Mouse (Mus musculus) CH12.LX (cell line): Measurements from ENCODE around the gene Ppp1r35. TPM values are rescaled to one million over a fixed set of nuclear protein-coding genes. Genes with fewer than 3 reads are reported as not detected.

Experiments used
- DNase-seq: peaks from one replicate; pipeline ENCODE4 v3.0.0-alpha.2; 2013; ENCODE audit errors: extremely low read depth
- H3K27ac ChIP-seq: 2 replicates; pipeline ENCODE4 v1.5.1; 2012; ENCODE audit warnings: low read depth, mild to moderate bottlenecking, control low read depth, moderate library complexity; ENCODE audit not compliant: insufficient read depth
- H3K27me3 ChIP-seq: replicated peaks from 2 replicates; pipeline ENCODE3; 2012; ENCODE audit warnings: inconsistent platforms
- H3K36me3 ChIP-seq, 2 experiments: replicated peaks in 1 of 2; 2 replicates each; pipeline versions ENCODE3 to v1.6.1; 2012; ENCODE audit warnings: inconsistent platforms in 1 of 2, low read length in 1 of 2, mild to moderate bottlenecking in 1 of 2, mixed read lengths in 1 of 2, moderate library complexity in 1 of 2; ENCODE audit not compliant: control insufficient read depth in 1 of 2, insufficient read depth in 1 of 2
- H3K4me1 ChIP-seq, 2 experiments: 2 replicates each; pipeline ENCODE4 v1.6.1; 2012; ENCODE audit warnings: inconsistent platforms in 1 of 2, moderate library complexity in 1 of 2; ENCODE audit not compliant: insufficient read depth in 2 of 2, control insufficient read depth in 1 of 2
- H3K4me2 ChIP-seq: 2 replicates; pipeline ENCODE4 v1.6.1; 2012; ENCODE audit warnings: low read depth, mild to moderate bottlenecking, control low read depth; ENCODE audit not compliant: poor library complexity, insufficient read depth, severe bottlenecking
- H3K4me3 ChIP-seq, 3 experiments: fragments of 150-350 bp in 1 of 3; sonication (generic) in 1 of 3; replicated peaks in 1 of 3; 2 replicates each; pipeline versions ENCODE3 to v1.5.1; 2011 to 2012; ENCODE audit warnings: low read depth in 2 of 3, low read length in 2 of 3, mild to moderate bottlenecking in 2 of 3, moderate library complexity in 2 of 3, control low read depth in 1 of 3, improper control_type of control experiment in 1 of 3, inconsistent platforms in 1 of 3, mixed read lengths in 1 of 3; ENCODE audit not compliant: poor library complexity in 1 of 3
- H3K79me2 ChIP-seq: replicated peaks from 2 replicates; pipeline ENCODE4 v1.6.1; 2012; ENCODE audit warnings: mild to moderate bottlenecking, moderate library complexity; ENCODE audit not compliant: control insufficient read depth, poor library complexity, insufficient read depth, severe bottlenecking; ENCODE audit errors: extremely low read depth
- H3K9ac ChIP-seq: 2 replicates; pipeline ENCODE4 v1.6.1; 2012; ENCODE audit warnings: low read depth, mild to moderate bottlenecking, control low read depth, moderate library complexity; ENCODE audit not compliant: insufficient read depth
- H3K9me3 ChIP-seq: replicated peaks from 2 replicates; pipeline ENCODE3; 2012; ENCODE audit warnings: low read length, inconsistent platforms, mixed read lengths
- BHLHE40 ChIP-seq: IDR thresholded peaks from 2 replicates; pipeline ENCODE4 v1.6.1; 2011; ENCODE audit warnings: mild to moderate bottlenecking, low read depth, low read length, improper control_type of control experiment
- CHD1 ChIP-seq: IDR thresholded peaks from 2 replicates; pipeline ENCODE4 v1.6.1; 2012; ENCODE audit warnings: low read depth, low read length, improper control_type of control experiment, inconsistent platforms
- CHD2 ChIP-seq: IDR thresholded peaks from 2 replicates; pipeline ENCODE4 v1.6.1; 2011; ENCODE audit warnings: low read length, improper control_type of control experiment
- CTCF ChIP-seq, 2 experiments: IDR thresholded peaks in 1 of 2; conservative IDR thresholded peaks in 1 of 2; 2 replicates each; pipeline ENCODE4 v1.5.1; 2011 to 2012; ENCODE audit warnings: low read depth in 2 of 2, low read length in 2 of 2, improper control_type of control experiment in 1 of 2, inconsistent platforms in 1 of 2, mild to moderate bottlenecking in 1 of 2, moderate library complexity in 1 of 2
- E2F4 ChIP-seq: IDR thresholded peaks from 2 replicates; pipeline ENCODE4 v1.6.1; 2011; ENCODE audit warnings: low read depth, low read length, improper control_type of control experiment; ENCODE audit not compliant: insufficient replicate concordance
- ELF1 ChIP-seq: IDR thresholded peaks from 2 replicates; pipeline ENCODE4 v1.6.1; 2014; ENCODE audit warnings: low read depth, mild to moderate bottlenecking, inconsistent platforms, low read length, improper control_type of control experiment
- EP300 ChIP-seq: IDR thresholded peaks from 2 replicates; pipeline ENCODE4 v1.6.1; 2011; ENCODE audit warnings: low read length, improper control_type of control experiment
- ETS1 ChIP-seq: conservative IDR thresholded peaks from 2 replicates; pipeline ENCODE4 v1.6.1; 2012; ENCODE audit warnings: low read depth, mild to moderate bottlenecking, inconsistent platforms, low read length, improper control_type of control experiment, moderate library complexity
- GABPA ChIP-seq: IDR thresholded peaks from 2 replicates; pipeline ENCODE4 v1.6.1; 2012; ENCODE audit warnings: low read depth, low read length, improper control_type of control experiment, inconsistent platforms; ENCODE audit not compliant: insufficient replicate concordance
- HCFC1 ChIP-seq: IDR thresholded peaks from 2 replicates; pipeline ENCODE4 v1.6.1; 2012; ENCODE audit warnings: low read depth, mild to moderate bottlenecking, inconsistent platforms, low read length, improper control_type of control experiment
- IRF4 ChIP-seq: IDR thresholded peaks from 2 replicates; pipeline ENCODE4 v1.6.1; 2014; ENCODE audit warnings: low read depth, mild to moderate bottlenecking, inconsistent platforms, low read length, improper control_type of control experiment
- JUN ChIP-seq: IDR thresholded peaks from 2 replicates; pipeline ENCODE4 v1.6.1; 2011; ENCODE audit warnings: low read depth, mild to moderate bottlenecking, low read length, improper control_type of control experiment, moderate library complexity; ENCODE audit not compliant: insufficient read depth
- JUND ChIP-seq: conservative IDR thresholded peaks from 2 replicates; pipeline ENCODE4 v1.6.1; 2011; ENCODE audit warnings: low read depth, low read length, improper control_type of control experiment
- KAT2A ChIP-seq: IDR thresholded peaks from 2 replicates; pipeline ENCODE4 v1.6.1; 2012; ENCODE audit warnings: low read length, improper control_type of control experiment, inconsistent platforms; ENCODE audit not compliant: insufficient replicate concordance
- MAFK ChIP-seq: IDR thresholded peaks from 2 replicates; pipeline ENCODE4 v1.6.1; 2011; ENCODE audit warnings: low read length, improper control_type of control experiment; ENCODE audit not compliant: insufficient replicate concordance
- MAX ChIP-seq: IDR thresholded peaks from 2 replicates; pipeline ENCODE4 v1.6.1; 2011; ENCODE audit warnings: low read length, improper control_type of control experiment
- MAZ ChIP-seq: IDR thresholded peaks from 2 replicates; pipeline ENCODE4 v1.6.1; 2012; ENCODE audit warnings: low read depth, mild to moderate bottlenecking, inconsistent platforms, low read length, improper control_type of control experiment, moderate library complexity
- MEF2A ChIP-seq: IDR thresholded peaks from 2 replicates; pipeline ENCODE4 v1.6.1; 2014; ENCODE audit warnings: low read depth, mild to moderate bottlenecking, inconsistent platforms, low read length, improper control_type of control experiment, borderline replicate concordance
- MXI1 ChIP-seq: IDR thresholded peaks from 2 replicates; pipeline ENCODE4 v1.6.1; 2011; ENCODE audit warnings: mild to moderate bottlenecking, low read depth, low read length, improper control_type of control experiment
- MYC ChIP-seq: IDR thresholded peaks from 2 replicates; pipeline ENCODE4 v1.6.1; 2011; ENCODE audit warnings: low read depth, mild to moderate bottlenecking, improper control_type of control experiment, low read length
- NELFE ChIP-seq: IDR thresholded peaks from 2 replicates; pipeline ENCODE4 v1.6.1; 2011; ENCODE audit warnings: low read depth, low read length, improper control_type of control experiment
- NRF1 ChIP-seq: IDR thresholded peaks from 2 replicates; pipeline ENCODE4 v1.6.1; 2014; ENCODE audit warnings: low read depth, mild to moderate bottlenecking, inconsistent platforms, low read length, improper control_type of control experiment, moderate library complexity
- PAX5 ChIP-seq: IDR thresholded peaks from 2 replicates; pipeline ENCODE4 v1.6.1; 2012; ENCODE audit warnings: low read length, inconsistent platforms, mixed read lengths
- POLR2A ChIP-seq: IDR thresholded peaks from 2 replicates; pipeline ENCODE4 v1.6.1; 2011; ENCODE audit warnings: low read depth, mild to moderate bottlenecking, improper control_type of control experiment, low read length
- POLR2AphosphoS2 ChIP-seq: IDR thresholded peaks from 2 replicates; pipeline ENCODE4 v1.6.1; 2011; ENCODE audit warnings: low read depth, low read length, improper control_type of control experiment
- RAD21 ChIP-seq: IDR thresholded peaks from 2 replicates; pipeline ENCODE4 v1.6.1; 2011; ENCODE audit warnings: low read depth, mild to moderate bottlenecking, low read length, improper control_type of control experiment, moderate library complexity
- RCOR1 ChIP-seq: conservative IDR thresholded peaks from 2 replicates; pipeline ENCODE4 v1.6.1; 2012; ENCODE audit warnings: low read depth, mild to moderate bottlenecking, inconsistent platforms, low read length, improper control_type of control experiment
- SIN3A ChIP-seq: IDR thresholded peaks from 2 replicates; pipeline ENCODE4 v1.6.1; 2012; ENCODE audit warnings: low read length, improper control_type of control experiment, inconsistent platforms
- SMC3 ChIP-seq: IDR thresholded peaks from 2 replicates; pipeline ENCODE4 v1.6.1; 2011; ENCODE audit warnings: low read depth, low read length, improper control_type of control experiment
- TBP ChIP-seq: conservative IDR thresholded peaks from 2 replicates; pipeline ENCODE4 v1.6.1; 2011; ENCODE audit warnings: low read depth, low read length, improper control_type of control experiment
- TCF12 ChIP-seq: IDR thresholded peaks from 2 replicates; pipeline ENCODE4 v1.6.1; 2014; ENCODE audit warnings: low read depth, mild to moderate bottlenecking, inconsistent platforms, low read length, improper control_type of control experiment
- UBTF ChIP-seq: IDR thresholded peaks from 2 replicates; pipeline ENCODE4 v1.6.1; 2012; ENCODE audit warnings: low read depth, mild to moderate bottlenecking, inconsistent platforms, low read length, improper control_type of control experiment, moderate library complexity
- USF1 ChIP-seq: IDR thresholded peaks from 2 replicates; pipeline ENCODE4 v1.6.1; 2014; ENCODE audit warnings: low read depth, mild to moderate bottlenecking, inconsistent platforms, low read length, improper control_type of control experiment
- USF2 ChIP-seq: conservative IDR thresholded peaks from 2 replicates; pipeline ENCODE4 v1.6.1; 2011; ENCODE audit warnings: low read depth, low read length, improper control_type of control experiment
- ZC3H11A ChIP-seq: IDR thresholded peaks from 2 replicates; pipeline ENCODE4 v1.6.1; 2012; ENCODE audit warnings: low read depth, mild to moderate bottlenecking, inconsistent platforms, low read length, improper control_type of control experiment
- ZKSCAN1 ChIP-seq: IDR thresholded peaks from 2 replicates; pipeline ENCODE4 v1.6.1; 2012; ENCODE audit warnings: low read depth, inconsistent platforms, low read length, improper control_type of control experiment, borderline replicate concordance
- ZMIZ1 ChIP-seq: IDR thresholded peaks from 2 replicates; pipeline ENCODE4 v1.6.1; 2012; ENCODE audit warnings: low read depth, mild to moderate bottlenecking, inconsistent platforms, low read length, improper control_type of control experiment
- ZNF384 ChIP-seq: IDR thresholded peaks from 2 replicates; pipeline ENCODE4 v1.6.1; 2012; ENCODE audit warnings: low read depth, low read length, improper control_type of control experiment, inconsistent platforms
- dilution Hi-C: fragments of 300-500 bp; cut with MboI; formaldehyde crosslinking; loops from 2 replicates; pipeline ENCODE4 v1.14.3; 2020; ENCODE audit warnings: low sequenced_read_pairs; ENCODE audit not compliant: extremely low pct_unique_long_range_greater_than_20kb, extremely low pct_ligation_motif_present
- in situ Hi-C: fragments of 300-500 bp; cut with MboI; formaldehyde crosslinking; loops from 3 replicates; pipeline ENCODE4 v1.14.3; 2019; ENCODE audit warnings: low sequenced_read_pairs, low pct_ligation_motif_present, low pct_unique_long_range_greater_than_20kb, mixed read lengths
- polyA plus RNA-seq: library from polyadenylated mRNA; unstranded; fragments of >175 nt; gene quantifications from 2 replicates; pipeline ENCODE4 v1.2.1, GENCODE M21; 2012; ENCODE audit warnings: low read depth; ENCODE audit not compliant: insufficient read length
- total RNA-seq, 2 experiments: library from RNA; depleted of rRNA; stranded (reverse); fragments of 300-350 nt in 1 of 2; fragments of >200 nt in 1 of 2; gene quantifications; 2 replicates each; pipeline ENCODE4 v1.2.3; 2012 to 2014

The Ppp1r35 gene
- total RNA-seq (2012; rRNA removed) (31.6 and 34.6 TPM in 2 replicates), total RNA-seq (2014; rRNA removed) (11.8 and 17.3 TPM in 2 replicates), polyA plus RNA-seq (23.3 and 24.1 TPM in 2 replicates)

GRCm38 (mm10) chr5:137778635-137779034 is at the start of gene Ppp1r35:
TSS of gene Ppp1r35 (plus strand) at chr5:137778849.
- Histone ChIP-seq H3K36me3 (peaks cover 26 to 39% of the 10 kb centered on the region in 2 experiments), H3K4me2 (peak within 1 kb of the TSS; percentile 62), H3K9ac (peak within 1 kb of the TSS; percentile 89), H3K4me3 (peak within 1 kb of the TSS; percentile 77 to 83 (median 81)), H3K4me1 (peaks cover 7 to 60% of the 10 kb centered on the region in 2 experiments), H3K79me2 (peaks cover 17% of the 10 kb centered on the region), H3K27ac (peak within 1 kb of the TSS; percentile 36), H3K27me3 (no peaks in the 10 kb centered on the region), H3K9me3 (no peaks in the 10 kb centered on the region)
- TF ChIP-seq MEF2A (0 out of 2 replicates have a peak, but pooled peaks have one; percentile 25), ZKSCAN1 (no peak), SMC3 (no peak), USF1 (no peak), SIN3A (peak; percentile 86), BHLHE40 (no peak), CHD2 (peak; percentile 92), NELFE (no peak), E2F4 (no peak), MAZ (peak; percentile 50; the same call in 1 of the 2 replicates), UBTF (no peak), EP300 (no peak), MAFK (no peak), MAX (no peak), MYC (no peak), TCF12 (peak; percentile 76), IRF4 (peak; percentile 27; the same call in 1 of the 2 replicates), RAD21 (no peak), CTCF (conservative IDR thresholded peaks at IDR 0.05 in 1 of 2, IDR thresholded peaks at IDR 0.05 in 1 of 2; ENCODE audit: low read depth in 2 of 2, low read length in 2 of 2) (no peak), ELF1 (peak; percentile 99), MXI1 (no peak), PAX5 (no peak), JUND (no peak), ZNF384 (no peak), USF2 (no peak), ZMIZ1 (peak; percentile 87), RCOR1 (no peak), KAT2A (peak; percentile 87; the same call in 1 of the 2 replicates), ZC3H11A (no peak), JUN (no peak), POLR2AphosphoS2 (peak; percentile 68), POLR2A (peak; percentile 73), CHD1 (no peak), TBP (no peak), NRF1 (0 out of 2 replicates have a peak, but pooled peaks have one; percentile 37), HCFC1 (peak; percentile 92), GABPA (no peak; the same call in 1 of the 2 replicates), ETS1 (no peak)
- peak; percentile 93 for DNase-seq
- in situ Hi-C loops (no loop called here), dilution Hi-C loops (no loop called here)
